ENCODE assay signal across 7 mouse cellular contexts in genomic region chr1:132116606-132117005, GRCm38 (mm10). TPM values are rescaled to one million over a fixed set of nuclear protein-coding genes. Genes with fewer than 3 reads are reported as not detected.
DNase-seq lines count a peak whose midpoint lies in the region; ATAC-seq and TF ChIP-seq lines count a peak whose summit lies in the region.

No protein-coding gene starts in this region.

- H3K9ac ChIP-seq in forebrain, embryonic 14.5 days (ENCODE audit: low read length) = no peak overlapping the region
- no peak overlapping the region for H3K9ac ChIP-seq in hindbrain, postnatal 0 days (replicated peaks; ENCODE audit: low read length)

- H3K27ac ChIP-seq in forebrain, embryonic 14.5 days (ENCODE audit: low read depth, low read length) = no peak overlapping the region
- H3K27ac ChIP-seq in hindbrain, postnatal 0 days = no peak overlapping the region

- 18% methylated on average over 18 of the region's 18 CpGs for WGBS in forebrain, embryonic 14.5 days
- 25% methylated on average over 18 of the region's 18 CpGs for WGBS in hindbrain, postnatal 0 days

- ATAC-seq in cerebellum, adult (ENCODE audit: insufficient number of reproducible peaks, low FRiP score, low TSS enrichment) = peak; percentile 32; the same call in 1 of the 2 replicates
- ATAC-seq in forebrain, embryonic 14.5 days = no peak
- ATAC-seq in hindbrain, postnatal 0 days = no peak

- peaks cover 55% of the 10 kb centered on the region for H3K4me1 ChIP-seq in E14TG2a.4 (replicated peaks; ENCODE audit: low read depth, low read length)
- no peaks in the 10 kb centered on the region for H3K4me1 ChIP-seq in forebrain, embryonic 14.5 days (ENCODE audit: control insufficient read depth, insufficient read depth, low read length)
- H3K4me1 ChIP-seq in hindbrain, postnatal 0 days (ENCODE audit: insufficient read depth, low read length) = no peaks in the 10 kb centered on the region

- no peak overlapping the region for H3K4me3 ChIP-seq in E14TG2a.4 (replicated peaks; ENCODE audit: low read length)
- H3K4me3 ChIP-seq in forebrain, embryonic 14.5 days (ENCODE audit: low read depth, low read length) = no peak overlapping the region
- no peak overlapping the region for H3K4me3 ChIP-seq in hindbrain, postnatal 0 days (ENCODE audit: low read length)

- H3K36me3 ChIP-seq in E14TG2a.4 (ENCODE audit: insufficient read depth, low read length) = peaks cover 59% of the 10 kb centered on the region
- H3K36me3 ChIP-seq in forebrain, embryonic 14.5 days (ENCODE audit: control insufficient read depth, insufficient read depth, low read length) = no peaks in the 10 kb centered on the region
- H3K36me3 ChIP-seq in hindbrain, postnatal 0 days (ENCODE audit: insufficient read depth, low read length) = no peaks in the 10 kb centered on the region

- peak; percentile 64 for DNase-seq in 3T3-L1 (ENCODE audit: low read depth, low spot score)
- DNase-seq in forebrain, embryonic 14.5 days (ENCODE audit: low spot score) = peak; percentile 74
- DNase-seq in hindbrain, postnatal 0 days (ENCODE audit: low spot score) = peak; percentile 79
- DNase-seq in lung, postnatal 10 days = peak; percentile 77
- peak; percentile 90 for DNase-seq in right cerebral cortex, postnatal 4 days

- no peaks in the 10 kb centered on the region for H3K27me3 ChIP-seq in E14TG2a.4 (ENCODE audit: insufficient read depth, low read length)
- no peaks in the 10 kb centered on the region for H3K27me3 ChIP-seq in forebrain, embryonic 14.5 days (replicated peaks; ENCODE audit: control insufficient read depth, insufficient read depth, low read length)
- H3K27me3 ChIP-seq in hindbrain, postnatal 0 days (ENCODE audit: insufficient read depth, low read length) = no peaks in the 10 kb centered on the region

- no peaks in the 10 kb centered on the region for H3K9me3 ChIP-seq in E14TG2a.4 (ENCODE audit: low read length)
- no peaks in the 10 kb centered on the region for H3K9me3 ChIP-seq in forebrain, embryonic 14.5 days (replicated peaks; ENCODE audit: control insufficient read depth, low read length)
- H3K9me3 ChIP-seq in hindbrain, postnatal 0 days (ENCODE audit: low read length) = no peaks in the 10 kb centered on the region

- TF ChIP-seq CTCF in E14TG2a.4 (conservative IDR thresholded peaks at IDR 0.05; ENCODE audit: low read length) = peak; percentile 57
- TF ChIP-seq CTCF in hindbrain, postnatal 0 days (IDR thresholded peaks at IDR 0.05; ENCODE audit: low read depth) = peak; percentile 77

- no peak overlapping the region for H3K4me2 ChIP-seq in forebrain, embryonic 14.5 days (ENCODE audit: low read length)
- H3K4me2 ChIP-seq in hindbrain, postnatal 0 days (ENCODE audit: low read depth, low read length) = no peak overlapping the region

RNA-seq across cellular contexts. Expression of gene Cdk18, which starts 22.9 kb away (rescaled TPM):
- 0.31 and 0.69 TPM in 2 replicates for polyA plus RNA-seq in forebrain, embryonic 14.5 days (2014; fragmentation: Nextera tagmentation; extraction: Ambion mirVana)
- total RNA-seq in hindbrain, postnatal 0 days (2014; rRNA removed) = 2.7 and 4.1 TPM in 2 replicates
- polyA plus RNA-seq in hindbrain, postnatal 0 days (2015; fragmentation: Nextera tagmentation; extraction: Ambion mirVana) = 1.0 and 1.6 TPM in 2 replicates

RNA-seq across cellular contexts. Expression of gene Mfsd4a, which starts 48.7 kb away (rescaled TPM):
- 3.7 and 5.0 TPM in 2 replicates for polyA plus RNA-seq in forebrain, embryonic 14.5 days (2014; fragmentation: Nextera tagmentation; extraction: Ambion mirVana)
- 5.8 and 10.2 TPM in 2 replicates for total RNA-seq in hindbrain, postnatal 0 days (2014; rRNA removed)
- polyA plus RNA-seq in hindbrain, postnatal 0 days (2015; fragmentation: Nextera tagmentation; extraction: Ambion mirVana) = 8.4 and 9.1 TPM in 2 replicates
